Mouse (Mus musculus): ENCODE data around the gene Gprc5b.

Gprc5b gene

DNA sequence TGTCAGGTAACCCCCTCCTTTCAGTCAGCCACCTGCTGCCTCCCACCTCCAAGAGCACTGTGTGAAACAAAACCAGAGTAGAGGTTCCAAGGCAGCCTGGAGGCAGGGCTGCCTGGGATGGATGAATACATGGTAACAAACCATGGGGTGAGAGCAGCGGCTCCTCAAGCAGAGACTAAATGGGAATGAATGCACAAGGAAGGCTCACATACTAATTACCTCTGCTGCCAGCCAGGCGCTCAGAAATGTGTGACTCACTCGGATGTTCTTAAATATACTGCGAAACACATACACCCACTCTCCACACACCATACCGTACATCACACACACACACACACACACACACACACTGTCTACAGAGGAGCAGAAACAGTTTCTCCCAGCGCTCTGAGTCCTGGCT lies 4.7 kb downstream of the Gprc5b start:
- no peak for DNase-seq (ENCODE audit: low spot score)

- DNase-seq (ENCODE audit: low spot score) = peak; percentile 67
Measured at GRCm38 (mm10) chr7:118989275-118989856, 5.6 kb downstream of the Gprc5b start.

DNA sequence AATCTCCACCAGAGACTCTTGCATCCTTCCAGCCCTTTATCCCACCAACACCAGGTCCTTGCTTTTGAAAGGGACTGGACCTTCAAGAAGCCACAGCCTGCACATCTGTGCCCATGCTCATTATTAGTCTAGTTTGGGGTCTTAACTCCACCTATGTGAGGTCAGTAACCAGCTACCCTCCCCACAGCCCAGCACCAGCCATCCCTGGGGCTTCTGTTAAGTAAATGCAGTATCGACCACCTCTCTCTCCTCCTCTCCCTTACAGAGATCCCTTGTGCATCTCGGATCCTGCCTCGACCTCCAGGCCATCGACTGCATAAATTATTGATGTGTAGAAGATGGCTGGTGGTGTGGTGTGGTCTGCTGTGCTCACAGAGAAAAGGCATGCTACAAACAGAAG lies 8.6 kb downstream of the Gprc5b start:
- DNase-seq (ENCODE audit: low spot score) = no peak

GRCm38 (mm10) chr7:118985786-118986185 lies 9.2 kb downstream of the Gprc5b start:
- DNase-seq (ENCODE audit: low spot score) = peak; percentile 71

DNA sequence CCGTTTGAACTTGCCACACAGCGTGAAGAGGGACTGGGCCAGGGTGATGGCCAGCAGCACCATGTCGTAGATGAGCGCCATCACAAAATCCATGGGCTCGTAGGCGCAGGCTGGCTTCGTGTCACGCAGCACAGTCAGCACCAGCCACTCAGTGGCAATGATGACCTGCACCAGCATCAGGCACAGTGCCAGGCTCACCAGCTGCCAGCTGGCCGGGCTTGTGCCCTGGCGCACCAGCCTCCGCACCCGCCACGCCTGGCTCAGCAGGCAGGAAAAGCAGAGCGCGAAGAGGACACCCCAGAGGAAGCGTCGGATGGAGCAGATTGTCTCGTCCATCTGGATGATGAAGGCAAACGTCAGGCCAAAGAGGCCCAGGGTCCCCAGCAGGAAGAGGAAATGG lies 11.1 kb downstream of the Gprc5b start:
- DNase-seq (ENCODE audit: low spot score) = no peak

DNA sequence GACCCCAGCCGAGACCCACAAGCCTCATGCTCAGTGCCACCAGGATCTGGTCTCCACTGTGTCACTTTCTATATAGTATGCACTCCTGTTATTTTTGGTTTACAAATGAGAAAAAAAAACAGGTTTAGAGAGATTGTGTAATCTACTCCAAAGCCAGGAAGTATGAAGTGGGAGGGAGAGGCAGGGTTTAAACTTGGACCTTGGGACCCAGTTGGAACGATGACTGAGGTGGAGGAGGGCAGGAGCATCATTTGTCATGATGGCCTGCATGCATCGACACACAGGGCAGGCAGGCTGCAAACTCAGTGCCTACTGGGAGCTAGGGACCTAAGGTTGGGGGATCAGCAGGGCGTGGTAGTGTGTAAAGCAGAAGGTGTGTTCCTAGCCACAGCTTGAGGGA lies 12.4 kb downstream of the Gprc5b start:
- DNase-seq (ENCODE audit: low spot score) = no peak

GRCm38 (mm10) chr7:118981831-118982230 lies 13.2 kb downstream of the Gprc5b start:
- DNase-seq (ENCODE audit: low spot score) = no peak

GRCm38 (mm10) chr7:118981346-118981745 lies 13.7 kb downstream of the Gprc5b start:
- DNase-seq (ENCODE audit: low spot score) = no peak

- no peak for DNase-seq (ENCODE audit: low spot score)
Measured at GRCm38 (mm10) chr7:118979708-118980107, 15.3 kb downstream of the Gprc5b start.

GRCm38 (mm10) chr7:118979121-118979520 lies 15.9 kb downstream of the Gprc5b start:
- no peak for DNase-seq (ENCODE audit: low spot score)

DNA sequence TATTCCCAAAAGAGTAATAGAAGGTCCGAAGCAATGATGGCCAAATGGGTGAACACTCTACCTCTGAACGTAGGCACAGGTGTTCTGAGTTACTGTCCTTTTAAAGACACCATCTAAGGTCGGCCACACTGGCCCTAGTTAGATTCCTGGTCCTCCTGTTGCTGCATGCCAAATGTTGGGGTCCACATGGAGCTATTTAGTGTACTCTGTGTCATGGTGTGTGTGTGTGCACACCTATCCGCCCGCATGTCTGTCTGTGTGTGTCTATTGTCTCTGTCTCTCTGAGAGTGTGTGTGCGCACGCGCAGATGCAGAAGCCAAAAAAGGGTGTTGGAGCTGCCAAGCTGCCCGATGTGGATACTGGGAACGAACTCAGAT lies 17.9 kb downstream of the Gprc5b start:
- DNase-seq (ENCODE audit: low spot score) = no peak

GRCm38 (mm10) chr7:118976414-118977166 lies 18.4 kb downstream of the Gprc5b start:
- no peak for DNase-seq (ENCODE audit: low spot score)

- DNase-seq (ENCODE audit: low spot score) = no peak
Measured at GRCm38 (mm10) chr7:118975837-118976236, 19.2 kb downstream of the Gprc5b start.

DNA sequence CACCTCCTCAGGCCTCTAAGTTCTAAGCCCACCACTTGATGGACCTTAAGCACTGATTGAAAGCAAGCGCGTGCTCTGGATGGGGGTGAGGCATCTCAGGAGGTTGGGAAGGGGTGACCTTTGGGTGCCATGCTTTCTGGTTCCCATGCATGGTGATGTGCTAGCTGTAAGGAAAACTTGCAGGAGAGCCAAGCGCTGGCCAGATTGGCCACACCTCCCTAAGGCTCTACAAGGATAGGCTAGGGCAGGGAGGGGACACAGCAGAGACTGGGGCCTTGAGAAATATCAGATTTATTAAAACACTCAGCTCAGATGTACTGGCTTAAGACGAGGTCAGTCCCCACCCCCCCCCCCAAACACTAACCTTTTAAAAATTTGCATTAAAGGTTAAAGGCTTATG lies 21.6 kb downstream of the Gprc5b start:
- no peak for DNase-seq (ENCODE audit: low spot score)

- DNase-seq (ENCODE audit: low spot score) = no peak
Measured at GRCm38 (mm10) chr7:118972306-118972705, 22.7 kb downstream of the Gprc5b start.

GRCm38 (mm10) chr7:118971499-118971898 lies 23.5 kb downstream of the Gprc5b start:
- no peak for DNase-seq (ENCODE audit: low spot score)

- no peak for DNase-seq (ENCODE audit: low spot score)
Measured at GRCm38 (mm10) chr7:118968870-118969269, 26.1 kb downstream of the Gprc5b start.

- no peak for DNase-seq (ENCODE audit: low spot score)
Measured at GRCm38 (mm10) chr7:118965198-118965597, 29.8 kb downstream of the Gprc5b start.

DNA sequence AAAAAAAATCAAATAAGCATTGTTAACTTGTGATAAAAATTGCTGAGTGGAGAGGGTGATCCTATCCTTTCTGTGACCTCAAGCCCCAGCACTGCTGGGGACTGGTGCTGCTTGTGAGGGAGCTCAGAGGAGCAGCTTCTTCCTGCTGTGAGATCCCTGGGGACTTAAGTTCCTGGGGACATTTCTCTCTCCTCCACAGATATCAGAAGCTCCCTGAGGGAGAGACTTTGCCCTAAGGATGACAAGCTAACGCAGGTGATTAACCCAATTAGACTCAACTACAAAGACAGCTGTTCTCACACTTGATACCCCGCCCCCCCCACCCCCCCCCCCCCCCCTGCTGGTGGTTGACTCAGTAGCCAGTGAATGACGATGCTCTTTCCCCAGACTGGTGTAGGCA lies 30.2 kb downstream of the Gprc5b start:
- DNase-seq (ENCODE audit: low spot score) = no peak

GRCm38 (mm10) chr7:118959209-118959608 lies 35.8 kb downstream of the Gprc5b start:
- DNase-seq (ENCODE audit: low spot score) = no peak

GRCm38 (mm10) chr7:118956616-118957246 lies 38.3 kb downstream of the Gprc5b start:
- DNase-seq (ENCODE audit: low spot score) = no peak

GRCm38 (mm10) chr7:118954968-118955367 lies 40.0 kb downstream of the Gprc5b start:
- DNase-seq (ENCODE audit: low spot score) = no peak

GRCm38 (mm10) chr7:118953626-118954282 lies 41.3 kb downstream of the Gprc5b start:
- DNase-seq (ENCODE audit: low spot score) = no peak

Measured in testis, postnatal 14 days (tissue).